Mouse (Mus musculus) lung, embryonic 16.5 days (tissue): ENCODE measurements at regions not wholly inside any gene's neighbourhood (a gene's known extent, or its start where the extent isn't known, plus 50 kb on each side); places are given as distances from the start of the nearest gene placed in this dataset.
"Not testable (repeated sequence)": the region's sequence is repeated elsewhere in the genome, so short reads cannot be mapped to it uniquely, and the experiment has no call there.

Source experiments
- ATAC-seq: fragments of 200-750 bp; cut with Nextera tagmentation; 2 replicates; pipeline ENCODE4 v1.8.0; 2017; ENCODE audit warnings: low read depth, mild to moderate bottlenecking, moderate library complexity
- H3K27ac ChIP-seq: fragments of 300-500 bp; sonication (generic); 2 replicates; pipeline ENCODE4 v1.5.1; 2014; ENCODE audit warnings: mild to moderate bottlenecking, control low read depth, low read length
- H3K27me3 ChIP-seq: fragments of 300-500 bp; sonication (generic); 2 replicates; pipeline ENCODE4 v1.6.1; 2014; ENCODE audit warnings: low read depth, low read length, mixed read lengths; ENCODE audit not compliant: control insufficient read depth, insufficient read depth
- H3K36me3 ChIP-seq: fragments of 300-500 bp; sonication (generic); 2 replicates; pipeline ENCODE4 v1.6.1; 2014; ENCODE audit warnings: low read length; ENCODE audit not compliant: control insufficient read depth, insufficient read depth
- H3K4me1 ChIP-seq: fragments of 300-500 bp; sonication (generic); replicated peaks from 2 replicates; pipeline ENCODE4 v1.6.1; 2014; ENCODE audit warnings: low read length, mixed read lengths; ENCODE audit not compliant: control insufficient read depth, insufficient read depth
- H3K4me2 ChIP-seq: fragments of 300-500 bp; sonication (generic); 2 replicates; pipeline ENCODE4 v1.6.1; 2014; ENCODE audit warnings: low read depth, low read length, control low read depth
- H3K4me3 ChIP-seq: fragments of 300-500 bp; sonication (generic); 2 replicates; pipeline ENCODE4 v1.5.1; 2014; ENCODE audit warnings: mild to moderate bottlenecking, low read length, control low read depth
- H3K9ac ChIP-seq: fragments of 300-500 bp; sonication (generic); 2 replicates; pipeline ENCODE4 v1.6.1; 2014; ENCODE audit warnings: low read length, control low read depth
- H3K9me3 ChIP-seq: fragments of 300-500 bp; sonication (generic); 2 replicates; pipeline ENCODE4 v1.6.1; 2016; ENCODE audit warnings: low read length; ENCODE audit not compliant: control insufficient read depth
- WGBS: fragments of 180-500 bp; shearing (Covaris S2); extraction: QIAGEN DNeasy Blood & Tissue Kit; methylation state at CpG from one replicate; pipeline ENCODE4 v1.1.7; 2014; 5-methylcytosine and 5-hydroxymethylcytosine counted together

DNA sequence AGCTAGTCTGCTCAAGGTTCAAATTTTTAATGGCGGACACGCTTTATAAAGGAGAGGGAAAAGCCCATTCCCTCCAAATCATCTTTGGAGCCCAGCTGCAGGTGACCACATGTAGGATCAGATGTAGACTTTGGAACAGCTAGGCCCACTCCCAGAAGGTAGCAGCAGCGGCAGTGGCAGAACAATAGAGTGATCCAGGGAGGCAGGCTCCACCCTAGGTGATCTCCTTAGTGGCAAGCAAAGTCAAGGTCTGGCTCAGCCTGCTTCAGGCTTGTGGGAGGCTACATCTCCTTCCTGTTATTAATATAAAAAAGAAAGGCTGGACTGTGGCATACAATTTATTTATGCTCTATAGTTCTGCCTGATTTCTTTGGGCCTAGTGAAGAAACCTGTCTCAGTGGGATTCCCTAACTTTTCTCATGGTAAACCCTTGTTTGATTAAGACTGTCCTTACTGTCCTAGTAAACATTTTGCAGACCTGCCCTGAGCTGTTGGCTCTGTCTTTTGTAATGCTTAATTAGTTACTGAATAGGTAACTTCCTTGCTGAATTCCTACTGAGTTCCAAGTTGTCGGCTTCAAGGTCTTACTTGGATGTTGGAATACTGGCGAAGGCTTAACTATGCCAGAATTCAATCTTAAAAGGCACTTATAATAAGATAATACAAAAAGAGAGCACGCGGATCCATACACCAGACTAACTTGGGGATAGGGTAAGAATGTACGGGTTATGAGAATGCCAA, 169.6 kb downstream of the Car2 start:
- not testable (repeated sequence) for H3K27me3 ChIP-seq, H3K4me3 ChIP-seq, H3K4me2 ChIP-seq, H3K27ac ChIP-seq, ATAC-seq, H3K9ac ChIP-seq, H3K36me3 ChIP-seq, H3K9me3 ChIP-seq, H3K4me1 ChIP-seq
- WGBS = 94% methylated on average over 8 of the region's 8 CpGs

DNA sequence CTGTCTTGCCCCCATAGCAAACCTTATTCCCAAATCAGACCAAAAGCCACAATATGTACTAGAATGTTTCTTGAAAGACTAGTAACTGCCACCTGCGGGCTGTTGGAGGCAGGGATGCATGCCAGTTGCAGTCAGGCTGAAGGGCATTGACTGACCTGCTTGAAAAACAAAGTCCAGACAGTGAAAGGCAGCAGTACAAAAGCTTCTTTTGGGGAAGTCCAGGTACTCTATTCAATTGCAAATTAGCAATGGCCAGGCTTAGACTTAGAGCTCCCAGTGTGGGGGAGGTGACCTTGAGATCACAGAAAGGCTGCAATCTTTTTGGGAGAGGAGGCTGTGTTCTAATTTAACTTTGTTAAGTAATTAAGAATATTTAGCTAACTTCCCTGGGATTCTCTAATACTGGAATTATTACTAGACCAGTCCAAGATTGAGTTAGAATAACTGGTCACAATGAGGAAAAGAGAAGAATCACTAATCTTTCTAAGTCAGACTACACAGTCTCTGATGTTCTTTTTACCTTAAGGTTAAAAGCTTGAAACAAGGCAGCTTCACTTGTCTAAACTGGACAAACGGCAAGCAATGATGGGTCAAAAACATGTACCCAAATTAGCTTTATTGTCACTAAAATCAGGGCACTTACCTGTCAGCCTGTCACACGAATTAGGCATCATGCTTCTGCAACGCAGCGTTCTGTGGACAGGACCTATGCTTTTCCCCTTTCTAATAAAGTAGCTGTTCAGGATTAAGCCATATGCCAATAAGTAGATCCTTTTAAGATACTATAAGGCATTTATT, 170.9 kb downstream of the Car2 start:
- not testable (repeated sequence) for H3K27me3 ChIP-seq, H3K9ac ChIP-seq, H3K36me3 ChIP-seq, H3K4me1 ChIP-seq, H3K9me3 ChIP-seq, ATAC-seq, H3K4me3 ChIP-seq, H3K4me2 ChIP-seq, H3K27ac ChIP-seq
- 92% methylated on average over 5 of the region's 5 CpGs for WGBS

DNA sequence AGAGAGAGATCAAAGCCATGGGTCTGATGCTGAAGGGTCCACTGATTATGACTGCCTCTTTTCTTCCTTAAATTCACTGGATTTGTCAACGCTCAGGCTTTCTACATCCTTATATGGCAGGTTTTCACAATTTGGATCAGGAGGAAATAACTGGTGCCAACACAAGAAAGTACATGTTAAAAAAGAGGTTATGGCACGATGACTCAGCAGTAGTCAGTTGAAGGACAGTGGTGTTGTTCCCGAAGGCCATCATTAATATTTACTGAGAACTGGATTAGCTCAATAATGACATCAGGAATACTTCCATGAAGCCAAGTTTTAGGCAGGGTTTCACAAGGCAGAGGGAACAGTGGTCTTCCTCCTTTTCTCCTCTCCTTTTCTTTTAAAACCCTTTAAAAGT, 179.6 kb downstream of the Car2 start:
- H3K4me1 ChIP-seq = no peaks in the 10 kb centered on the region
- H3K36me3 ChIP-seq = no peaks in the 10 kb centered on the region
- WGBS = 76% methylated on average over 3 of the region's 3 CpGs

DNA sequence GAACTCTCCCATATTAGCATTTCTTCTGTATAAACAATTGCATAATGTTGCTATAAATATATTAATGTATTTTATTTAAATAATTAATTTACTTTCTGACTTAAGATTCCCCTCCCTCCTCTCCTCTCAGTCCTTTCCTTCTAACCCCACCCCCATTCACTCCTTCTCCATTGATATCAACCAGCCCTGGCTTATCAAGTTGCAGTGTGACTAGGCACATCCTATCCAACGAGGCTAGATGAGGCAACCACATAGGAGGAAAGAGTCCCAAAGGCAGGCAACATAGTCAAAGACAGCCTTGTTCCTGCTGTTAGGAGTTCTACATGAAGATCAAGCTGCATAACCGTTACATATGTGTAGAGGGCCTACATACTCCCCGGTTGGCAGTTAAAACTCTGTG, 182.2 kb downstream of the Car2 start:
- Histone ChIP-seq H3K9me3 (no peaks in the 10 kb centered on the region), H3K27ac (no peak overlapping the region), H3K4me1 (no peaks in the 10 kb centered on the region), H3K9ac (no peak overlapping the region), H3K36me3 (no peaks in the 10 kb centered on the region), H3K27me3 (no peaks in the 10 kb centered on the region), H3K4me3 (no peak overlapping the region), H3K4me2 (no peak overlapping the region)
- no peak for ATAC-seq
- WGBS = 77% methylated on average over 3 of the region's 3 CpGs

More for the DNA sequence above, 179.6 kb downstream of the Car2 start:
- ATAC-seq = no peak
- Histone ChIP-seq H3K27ac (no peak overlapping the region), H3K9me3 (no peaks in the 10 kb centered on the region), H3K4me2 (no peak overlapping the region), H3K4me3 (no peak overlapping the region), H3K9ac (no peak overlapping the region), H3K27me3 (no peaks in the 10 kb centered on the region)

DNA sequence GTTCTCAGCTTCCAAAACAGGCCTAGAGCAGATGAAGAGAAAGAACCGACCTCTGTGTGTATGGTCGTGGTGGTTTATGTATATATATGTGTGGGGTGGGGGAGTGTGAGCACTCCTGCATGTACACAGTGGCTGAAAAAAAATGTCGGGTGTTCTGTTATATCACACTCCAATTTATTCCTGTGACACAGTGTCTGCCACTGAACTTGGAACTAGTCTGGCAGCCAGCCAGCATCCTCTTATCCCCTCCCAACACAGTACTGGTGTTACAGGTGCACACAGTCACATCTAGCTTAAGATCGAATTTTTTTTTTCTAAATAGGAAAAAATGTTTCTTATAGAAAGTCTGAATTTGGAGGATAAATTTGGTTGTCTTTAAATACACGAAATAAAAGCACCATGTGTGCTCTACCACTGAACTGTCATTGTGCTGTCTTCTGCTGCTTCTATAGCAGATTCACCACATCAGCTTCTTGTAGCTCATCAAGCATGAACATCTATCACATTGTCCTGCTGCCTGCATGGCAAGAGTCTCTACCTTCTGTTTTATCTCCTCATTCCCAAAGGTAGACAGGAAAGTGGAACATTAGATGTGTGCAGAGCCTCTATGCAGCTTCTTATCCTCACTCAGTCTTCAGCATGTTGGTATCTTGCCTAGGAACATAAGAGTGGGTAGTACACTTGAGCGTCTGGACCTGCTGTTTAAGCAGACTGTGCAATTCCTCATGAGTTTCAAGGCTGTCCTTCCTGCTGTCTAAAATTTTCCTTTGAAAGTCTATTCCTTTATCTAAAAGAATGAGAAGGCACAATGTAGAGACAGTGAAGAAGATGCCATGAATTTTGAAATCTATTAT, 185.2 kb downstream of the Car2 start:
- Histone ChIP-seq H3K4me1 (no peaks in the 10 kb centered on the region), H3K27me3 (no peaks in the 10 kb centered on the region), H3K9ac (no peak overlapping the region), H3K4me3 (no peak overlapping the region), H3K36me3 (no peaks in the 10 kb centered on the region), H3K9me3 (no peaks in the 10 kb centered on the region), H3K27ac (no peak overlapping the region), H3K4me2 (no peak overlapping the region)
- peak; percentile 43 for ATAC-seq
- 46% methylated on average over 6 of the region's 6 CpGs for WGBS

DNA sequence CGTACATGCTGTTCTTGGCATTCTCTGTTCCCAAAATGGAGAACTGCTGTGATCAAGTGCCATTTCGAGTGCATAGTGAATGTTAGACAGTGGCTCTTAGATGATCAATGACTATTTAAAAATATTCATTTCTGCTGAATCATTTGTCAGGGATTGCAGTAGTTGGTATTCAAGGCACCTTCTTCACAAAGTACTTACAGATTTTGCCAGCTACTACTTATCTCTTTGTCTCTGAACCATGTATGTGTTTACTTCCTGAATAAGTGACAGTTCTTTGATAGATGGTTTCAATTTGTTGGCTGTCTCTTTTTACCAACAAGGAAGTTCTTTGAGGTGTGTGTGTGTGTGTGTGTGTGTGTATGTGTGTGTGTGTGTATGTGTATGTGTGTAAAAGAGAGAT, 187.3 kb downstream of the Car2 start:
- ATAC-seq = no peak
- no peaks in the 10 kb centered on the region for H3K27me3 ChIP-seq
- H3K27ac ChIP-seq = no peak overlapping the region
- no peak overlapping the region for H3K4me3 ChIP-seq
- no peak overlapping the region for H3K9ac ChIP-seq
- H3K9me3 ChIP-seq = no peaks in the 10 kb centered on the region
- H3K36me3 ChIP-seq = no peaks in the 10 kb centered on the region
- H3K4me1 ChIP-seq = no peaks in the 10 kb centered on the region
- no peak overlapping the region for H3K4me2 ChIP-seq
- 64% methylated on average over 2 of the region's 2 CpGs for WGBS

DNA sequence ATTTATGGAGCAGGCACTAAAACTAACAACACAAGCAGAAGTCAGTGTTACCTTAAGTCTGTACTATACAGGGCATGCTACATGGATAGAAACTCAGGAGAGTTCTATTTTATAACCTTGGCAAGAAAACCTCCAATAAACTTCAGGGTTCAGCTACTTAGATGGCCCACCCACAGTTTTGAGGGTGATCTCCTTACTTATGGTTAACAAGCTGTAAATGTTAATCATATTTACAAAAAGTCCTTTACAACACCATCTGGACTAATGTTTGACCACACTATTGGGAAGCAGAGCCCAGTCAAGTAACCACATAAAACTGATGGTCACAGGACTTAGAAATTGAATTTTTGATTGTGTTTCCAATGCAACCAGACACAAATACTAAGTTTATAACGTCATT, 187.8 kb downstream of the Car2 start:
- no peaks in the 10 kb centered on the region for H3K36me3 ChIP-seq
- 54% methylated on average over 1 of the region's 1 CpGs for WGBS
- no peaks in the 10 kb centered on the region for H3K4me1 ChIP-seq
- no peak overlapping the region for H3K4me3 ChIP-seq
- H3K27ac ChIP-seq = no peak overlapping the region
- no peak overlapping the region for H3K4me2 ChIP-seq
- H3K27me3 ChIP-seq = no peaks in the 10 kb centered on the region
- H3K9ac ChIP-seq = no peak overlapping the region
- H3K9me3 ChIP-seq = no peaks in the 10 kb centered on the region
- no peak for ATAC-seq

DNA sequence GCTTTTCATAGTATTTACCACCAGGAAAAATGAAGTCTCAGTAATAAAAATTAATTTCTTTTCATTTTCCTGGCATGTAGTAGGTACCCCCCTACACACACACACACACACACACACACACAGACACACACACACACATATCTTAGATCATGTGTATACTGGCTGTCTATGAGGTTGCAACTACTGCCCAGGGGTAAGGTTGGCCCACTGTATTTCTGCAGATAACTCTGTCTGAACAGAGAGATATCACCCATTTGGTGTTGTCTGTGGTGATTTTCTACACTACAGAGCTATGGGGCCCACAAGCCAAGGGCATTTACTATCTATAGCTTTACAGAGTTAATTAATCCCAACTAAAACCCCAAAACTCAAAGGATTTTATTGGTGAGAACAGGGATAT, 188.9 kb downstream of the Car2 start:
- no peak overlapping the region for H3K4me3 ChIP-seq

DNA sequence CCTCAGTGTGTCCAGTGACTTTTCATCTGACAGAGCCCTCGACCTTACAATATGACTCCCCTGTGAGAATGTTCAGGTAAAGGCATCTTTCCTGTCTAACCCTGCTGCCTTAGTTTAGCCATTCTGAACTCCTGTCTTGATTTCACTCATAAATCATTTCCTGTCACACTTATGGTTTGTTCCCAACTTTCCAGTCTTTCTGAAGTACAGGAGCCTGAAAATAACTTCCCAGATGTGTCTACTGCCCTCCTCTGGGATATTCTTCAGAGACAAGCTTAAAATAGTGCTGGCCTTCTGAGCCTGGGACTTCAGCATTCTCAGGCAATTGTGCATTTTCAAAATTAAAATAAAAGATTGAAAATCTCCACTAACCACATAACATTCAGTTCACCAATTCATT, 204.1 kb downstream of the Car2 start:
- WGBS = 65% methylated on average over 1 of the region's 1 CpGs
- no peaks in the 10 kb centered on the region for H3K36me3 ChIP-seq
- H3K9ac ChIP-seq = no peak overlapping the region
- no peak overlapping the region for H3K4me3 ChIP-seq
- no peak overlapping the region for H3K4me2 ChIP-seq
- ATAC-seq = peak; percentile 46; the same call in 1 of the 2 replicates
- no peaks in the 10 kb centered on the region for H3K9me3 ChIP-seq
- no peak overlapping the region for H3K27ac ChIP-seq
- peaks cover 2% of the 10 kb centered on the region; the same call in 1 of the 2 replicates for H3K4me1 ChIP-seq
- no peaks in the 10 kb centered on the region for H3K27me3 ChIP-seq

More for the DNA sequence above, 188.9 kb downstream of the Car2 start:
- H3K4me2 ChIP-seq = no peak overlapping the region
- H3K27ac ChIP-seq = no peak overlapping the region
- no peaks in the 10 kb centered on the region for H3K27me3 ChIP-seq
- H3K9ac ChIP-seq = no peak overlapping the region
- H3K36me3 ChIP-seq = no peaks in the 10 kb centered on the region
- no peaks in the 10 kb centered on the region for H3K4me1 ChIP-seq
- H3K9me3 ChIP-seq = no peaks in the 10 kb centered on the region
- no peak for ATAC-seq
